Mouse (Mus musculus) forebrain, embryonic 13.5 days (tissue): ENCODE measurements around the gene Tmbim4. TPM values are rescaled to one million over a fixed set of nuclear protein-coding genes. Genes with fewer than 3 reads are reported as not detected.

ENCODE experiments used
- ATAC-seq: fragments of 200-750 bp; cut with Nextera tagmentation; 2 replicates; pipeline ENCODE4 v1.8.0; 2017
- H3K27ac ChIP-seq: fragments of 300-500 bp; sonication (generic); 2 replicates; pipeline ENCODE4 v1.5.1; 2015; ENCODE audit warnings: inconsistent platforms, mild to moderate bottlenecking, moderate library complexity
- H3K27me3 ChIP-seq: fragments of 300-500 bp; sonication (generic); 2 replicates; pipeline ENCODE4 v1.6.1; 2015; ENCODE audit warnings: mild to moderate bottlenecking, inconsistent platforms
- H3K36me3 ChIP-seq: fragments of 300-500 bp; sonication (generic); 2 replicates; pipeline ENCODE4 v1.6.1; 2015; ENCODE audit warnings: mild to moderate bottlenecking, inconsistent platforms; ENCODE audit not compliant: poor library complexity, severe bottlenecking
- H3K4me1 ChIP-seq: fragments of 300-500 bp; sonication (generic); 2 replicates; pipeline ENCODE4 v1.6.1; 2015; ENCODE audit warnings: inconsistent platforms
- H3K4me2 ChIP-seq: fragments of 300-500 bp; sonication (generic); 2 replicates; pipeline ENCODE4 v1.6.1; 2015; ENCODE audit warnings: inconsistent platforms, mild to moderate bottlenecking, moderate library complexity
- H3K4me3 ChIP-seq: fragments of 300-500 bp; sonication (generic); 2 replicates; pipeline ENCODE4 v1.5.1; 2015; ENCODE audit warnings: mild to moderate bottlenecking, inconsistent platforms
- H3K9ac ChIP-seq: fragments of 300-500 bp; sonication (generic); 2 replicates; pipeline ENCODE4 v1.6.1; 2015; ENCODE audit warnings: mild to moderate bottlenecking, inconsistent platforms
- H3K9me3 ChIP-seq: fragments of 300-500 bp; sonication (generic); replicated peaks from 2 replicates; pipeline ENCODE4 v1.6.1; 2016; ENCODE audit warnings: inconsistent platforms
- WGBS: fragments of 180-500 bp; shearing (Covaris S2); methylation state at CpG from one replicate; pipeline ENCODE4 v1.1.7; 2015; 5-methylcytosine and 5-hydroxymethylcytosine counted together
- polyA plus RNA-seq: library from polyadenylated mRNA; unstranded; fragments of >200 nt; fragmentation: Nextera tagmentation; extraction: Ambion mirVana; gene quantifications from 2 replicates; pipeline ENCODE4 v1.2.1, GENCODE M21; 2015

The Tmbim4 gene
- polyA plus RNA-seq, 1 experiment from 2014 or later = 78.4 TPM

DNA sequence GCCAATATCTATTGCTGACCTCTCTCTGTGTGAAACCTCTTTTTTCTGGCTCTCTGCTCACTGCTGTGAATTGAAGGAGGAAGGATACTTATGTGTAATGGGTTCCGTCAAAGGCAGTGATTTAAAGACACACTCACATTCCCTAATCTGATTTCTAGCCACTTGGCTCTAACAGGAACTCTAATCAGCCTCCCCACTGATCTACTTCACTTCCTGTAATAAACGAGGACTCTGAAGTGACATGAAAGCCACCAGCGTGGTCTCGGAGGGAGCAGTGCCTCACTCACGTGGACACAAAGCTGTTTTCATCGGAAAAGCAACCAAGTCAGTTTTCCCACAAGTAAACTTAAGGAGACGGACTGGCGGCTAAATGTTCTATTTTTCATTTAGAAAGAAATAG is 51.4 kb downstream of the Tmbim4 start:
- no peaks in the 10 kb centered on the region for H3K27me3 ChIP-seq
- H3K4me1 ChIP-seq = no peaks in the 10 kb centered on the region
- no peak overlapping the region for H3K4me2 ChIP-seq
- no peaks in the 10 kb centered on the region for H3K36me3 ChIP-seq
- no peak overlapping the region for H3K4me3 ChIP-seq
- no peak overlapping the region for H3K9ac ChIP-seq
- H3K9me3 ChIP-seq = no peaks in the 10 kb centered on the region
- no peak for ATAC-seq
- 44% methylated on average over 8 of the region's 8 CpGs for WGBS
- H3K27ac ChIP-seq = no peak overlapping the region

GRCm38 (mm10) chr10:120257231-120257630 is 55.8 kb downstream of the Tmbim4 start:
- Histone ChIP-seq H3K27me3 (no peaks in the 10 kb centered on the region), H3K9ac (no peak overlapping the region), H3K4me1 (no peaks in the 10 kb centered on the region), H3K4me3 (no peak overlapping the region), H3K4me2 (no peak overlapping the region), H3K27ac (no peak overlapping the region), H3K9me3 (no peaks in the 10 kb centered on the region), H3K36me3 (no peaks in the 10 kb centered on the region)
- WGBS = 31% methylated on average over 11 of the region's 11 CpGs
- no peak; the same call in 1 of the 2 replicates for ATAC-seq

DNA sequence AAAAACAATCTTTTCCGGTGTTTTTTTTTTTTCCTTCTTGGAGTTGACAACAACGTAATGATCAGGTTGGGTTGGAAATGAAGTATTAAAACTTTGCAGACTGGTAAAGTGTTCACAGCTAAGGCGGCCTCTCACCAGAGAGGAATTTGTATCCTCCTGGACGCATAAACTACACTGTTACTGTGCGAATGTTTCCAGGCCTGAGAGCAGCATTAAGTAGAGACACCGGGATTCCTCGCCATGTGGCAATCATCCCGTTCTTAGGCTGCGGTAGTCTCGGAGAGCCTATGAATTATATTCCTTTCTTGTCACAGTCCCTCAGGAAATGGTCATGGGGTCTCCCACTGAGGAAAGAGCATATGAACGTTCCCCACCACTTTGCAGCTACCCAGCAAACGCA is 66.4 kb downstream of the Tmbim4 start:
- ATAC-seq = no peak
- H3K4me1 ChIP-seq = peaks cover 18% of the 10 kb centered on the region
- WGBS = 84% methylated on average over 12 of the region's 12 CpGs
- no peak overlapping the region for H3K27ac ChIP-seq
- H3K9me3 ChIP-seq = peaks cover 9% of the 10 kb centered on the region; the same call in 1 of the 2 replicates
- no peak overlapping the region for H3K4me3 ChIP-seq
- H3K27me3 ChIP-seq = no peaks in the 10 kb centered on the region
- H3K9ac ChIP-seq = no peak overlapping the region
- no peaks in the 10 kb centered on the region for H3K36me3 ChIP-seq
- no peak overlapping the region for H3K4me2 ChIP-seq

DNA sequence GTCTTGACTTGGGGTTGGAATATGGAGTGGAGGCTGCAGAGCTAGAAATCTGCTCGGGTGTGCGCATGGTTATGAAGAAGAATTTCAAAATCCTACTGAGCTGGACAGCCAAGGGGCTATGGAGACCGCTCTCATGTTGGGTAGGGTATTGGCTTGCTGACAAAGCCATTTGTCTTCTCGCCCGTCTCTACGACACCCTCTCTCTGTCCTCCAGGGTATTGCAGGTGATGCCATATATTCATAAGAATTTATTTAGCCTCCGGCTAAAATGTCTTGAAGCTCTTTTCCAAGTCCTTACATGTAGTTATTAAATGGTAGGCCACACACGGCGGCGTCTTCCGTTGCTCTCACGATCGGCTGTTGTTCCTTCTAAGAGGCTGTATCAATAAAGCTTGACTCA is 68.6 kb downstream of the Tmbim4 start:
- no peak for ATAC-seq
- no peaks in the 10 kb centered on the region for H3K27me3 ChIP-seq
- H3K27ac ChIP-seq = no peak overlapping the region
- H3K4me3 ChIP-seq = no peak overlapping the region
- no peaks in the 10 kb centered on the region for H3K36me3 ChIP-seq
- 96% methylated on average over 13 of the region's 13 CpGs for WGBS
- no peak overlapping the region for H3K9ac ChIP-seq
- H3K4me1 ChIP-seq = peaks cover 19% of the 10 kb centered on the region
- no peak overlapping the region for H3K4me2 ChIP-seq
- 0 out of 2 replicates have a peak, but pooled peaks cover 4% of the 10 kb centered on the region for H3K9me3 ChIP-seq

GRCm38 (mm10) chr10:120270777-120271176 is 69.4 kb downstream of the Tmbim4 start:
- no peak overlapping the region for H3K9ac ChIP-seq

DNA sequence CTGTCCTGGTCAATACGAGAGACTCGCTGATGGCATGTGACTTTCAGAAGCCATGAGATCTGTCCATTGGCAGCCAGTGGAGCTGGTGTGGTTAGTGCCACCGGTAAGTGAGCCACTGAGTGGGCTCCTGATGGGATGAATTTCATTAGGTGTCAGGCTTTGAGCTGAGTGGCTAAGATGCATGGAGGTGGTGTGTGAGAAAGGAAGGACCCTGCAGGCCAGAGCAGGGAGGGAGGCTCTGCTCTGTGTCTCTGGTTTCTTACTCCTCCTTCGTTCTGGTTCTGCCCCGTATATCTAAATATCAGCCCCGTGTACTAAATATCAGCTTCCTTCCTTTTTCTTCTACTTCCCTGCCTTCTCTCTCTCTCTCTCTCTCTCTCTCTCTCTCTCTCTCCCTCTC is 69.9 kb downstream of the Tmbim4 start:
- H3K36me3 ChIP-seq = no peaks in the 10 kb centered on the region
- WGBS = 79% methylated on average over 6 of the region's 6 CpGs
- peak overlapping the region; percentile 67 for H3K4me2 ChIP-seq
- 0 out of 2 replicates have a peak, but pooled peaks cover 4% of the 10 kb centered on the region for H3K9me3 ChIP-seq
- peaks cover 19% of the 10 kb centered on the region for H3K4me1 ChIP-seq
- H3K27ac ChIP-seq = no peak overlapping the region
- H3K27me3 ChIP-seq = no peaks in the 10 kb centered on the region
- ATAC-seq = no peak
- no peak overlapping the region for H3K4me3 ChIP-seq
- H3K9ac ChIP-seq = no peak overlapping the region

More at GRCm38 (mm10) chr10:120270777-120271176, 69.4 kb downstream of the Tmbim4 start:
- H3K27ac ChIP-seq = no peak overlapping the region
- H3K4me1 ChIP-seq = peaks cover 19% of the 10 kb centered on the region
- H3K9me3 ChIP-seq = 0 out of 2 replicates have a peak, but pooled peaks cover 4% of the 10 kb centered on the region
- no peak for ATAC-seq
- H3K27me3 ChIP-seq = no peaks in the 10 kb centered on the region
- no peak overlapping the region for H3K4me3 ChIP-seq
- 84% methylated on average over 4 of the region's 4 CpGs for WGBS
- no peaks in the 10 kb centered on the region for H3K36me3 ChIP-seq
- H3K4me2 ChIP-seq = no peak overlapping the region

DNA sequence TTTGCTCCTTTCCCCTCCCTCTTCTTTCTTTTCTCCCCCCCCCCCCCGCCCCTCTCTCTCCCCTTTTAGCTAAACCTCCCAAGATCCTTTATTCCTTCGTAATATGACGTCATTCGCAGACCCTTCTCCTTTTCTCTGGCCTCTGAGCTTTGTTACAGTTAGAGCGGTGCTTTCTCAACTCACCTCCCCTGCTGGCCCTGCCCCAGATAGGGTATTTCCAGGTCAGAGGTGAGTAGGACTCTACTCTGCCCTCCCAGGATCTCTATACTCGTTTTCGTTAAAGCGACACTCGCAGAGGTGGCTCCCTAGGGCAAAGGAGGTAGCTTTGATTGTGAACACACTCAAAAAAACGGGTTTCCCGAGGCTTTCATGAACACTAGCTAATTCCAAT is 70.5 kb downstream of the Tmbim4 start:
- H3K27me3 ChIP-seq = no peaks in the 10 kb centered on the region
- peak overlapping the region; percentile 45 for H3K27ac ChIP-seq
- H3K4me3 ChIP-seq = peak overlapping the region; percentile 38
- ATAC-seq = peak; percentile 43
- H3K4me1 ChIP-seq = peaks cover 19% of the 10 kb centered on the region
- no peaks in the 10 kb centered on the region for H3K9me3 ChIP-seq
- peak overlapping the region; percentile 67 for H3K4me2 ChIP-seq
- H3K36me3 ChIP-seq = no peaks in the 10 kb centered on the region
- H3K9ac ChIP-seq = peak overlapping the region; percentile 58
- WGBS = 9% methylated on average over 10 of the region's 11 CpGs

GRCm38 (mm10) chr10:120272270-120272883 is 71.0 kb downstream of the Tmbim4 start:
- Histone ChIP-seq H3K4me2 (peak overlapping the region; percentile 67), H3K27ac (peak overlapping the region; percentile 45), H3K9me3 (no peaks in the 10 kb centered on the region), H3K27me3 (no peaks in the 10 kb centered on the region), H3K36me3 (no peaks in the 10 kb centered on the region), H3K4me3 (peak overlapping the region; percentile 38), H3K4me1 (peaks cover 19% of the 10 kb centered on the region), H3K9ac (peak overlapping the region; percentile 58)
- WGBS = 11% methylated on average over 19 of the region's 19 CpGs
- peak; percentile 68 for ATAC-seq

DNA sequence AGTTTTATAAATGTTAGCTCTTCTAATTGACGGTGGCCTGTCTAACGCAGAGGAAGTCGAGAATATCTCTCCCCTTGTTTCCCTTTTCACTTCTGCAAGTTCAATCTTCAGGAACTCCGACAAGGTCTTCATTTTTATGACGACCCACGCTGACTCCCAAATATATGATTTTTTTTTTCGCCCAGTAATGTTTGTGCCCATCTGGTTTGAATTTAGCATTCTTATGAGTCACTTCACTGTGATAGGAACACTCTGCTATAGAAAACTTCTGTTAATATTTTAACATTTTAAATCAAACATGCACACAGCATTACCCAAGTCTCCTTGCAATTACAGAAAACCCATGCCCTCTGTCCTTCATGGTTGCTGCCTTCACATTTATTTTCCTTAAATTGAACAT is 71.9 kb downstream of the Tmbim4 start:
- Histone ChIP-seq H3K9ac (no peak overlapping the region), H3K4me2 (no peak overlapping the region), H3K27me3 (no peaks in the 10 kb centered on the region), H3K4me3 (no peak overlapping the region), H3K9me3 (no peaks in the 10 kb centered on the region), H3K4me1 (peaks cover 19% of the 10 kb centered on the region), H3K27ac (no peak overlapping the region), H3K36me3 (no peaks in the 10 kb centered on the region)
- ATAC-seq = no peak
- WGBS = 87% methylated on average over 7 of the region's 7 CpGs

Other genes starting within 250 kb of the Tmbim4 start
- 4.6 and 4.9 TPM in 2 replicates for gene Helb, start 88.6 kb upstream of the Tmbim4 start, polyA plus RNA-seq
- 0.11 and 0.13 TPM in 2 replicates for gene Irak3, start 540 bp downstream of the Tmbim4 start, polyA plus RNA-seq
- 50.9 and 58.7 TPM in 2 replicates for gene Llph, start 25.5 kb downstream of the Tmbim4 start, polyA plus RNA-seq